Mouse (Mus musculus): ENCODE data around the gene Tstd2.

Gene Tstd2

DNA sequence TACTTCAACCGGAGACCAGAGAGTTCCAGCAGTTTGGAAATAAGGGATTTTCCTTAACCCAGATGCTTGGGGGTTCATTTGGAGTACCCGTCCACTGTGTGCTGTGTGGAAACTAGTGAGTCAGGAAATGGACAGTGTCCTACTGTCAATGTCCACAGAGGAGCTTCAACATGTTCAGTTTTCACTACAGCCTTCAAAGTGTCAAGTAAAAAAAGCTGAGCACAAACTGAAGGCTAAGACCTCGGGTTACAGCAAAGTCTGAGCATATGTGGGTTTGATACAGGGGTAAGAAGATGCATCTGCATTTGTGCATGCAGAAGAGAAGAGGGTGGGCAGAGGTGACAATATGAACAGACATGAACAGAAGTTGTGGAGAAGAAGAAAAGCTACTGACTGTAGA, 17.7 kb downstream of the Tstd2 start:
- no peak for DNase-seq (ENCODE audit: low read depth in 2 of 2, low spot score in 2 of 2)

DNA sequence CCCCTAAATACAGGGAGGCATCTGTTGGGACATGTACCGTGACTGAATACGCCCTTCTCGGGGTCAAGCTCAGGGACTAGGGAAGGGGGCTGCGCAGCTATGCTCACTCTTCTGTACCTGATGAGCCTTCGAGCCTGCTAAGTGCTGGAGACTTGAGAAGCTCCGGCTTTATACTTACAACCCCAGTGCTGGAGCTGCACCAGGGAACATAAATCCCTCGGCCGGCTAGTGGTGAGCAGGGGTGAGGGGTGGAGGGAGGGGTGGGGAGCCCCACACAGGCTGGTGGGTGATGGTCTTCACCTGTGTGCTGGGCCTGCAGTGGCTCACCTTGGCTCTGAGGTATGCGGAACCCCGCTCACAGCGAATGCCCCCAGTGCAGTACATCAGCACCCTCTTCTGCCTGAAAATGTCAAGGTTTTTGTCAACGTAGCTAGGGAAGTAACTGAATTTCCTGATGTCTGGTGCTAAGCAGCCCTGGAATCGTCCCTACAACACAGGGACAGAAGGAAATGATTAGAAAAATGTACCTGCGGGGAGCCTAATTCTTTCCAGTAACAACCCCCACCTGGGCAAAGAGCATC, 18.9 kb downstream of the Tstd2 start:
- no peak for DNase-seq (ENCODE audit: low read depth in 2 of 2, low spot score in 2 of 2)

DNA sequence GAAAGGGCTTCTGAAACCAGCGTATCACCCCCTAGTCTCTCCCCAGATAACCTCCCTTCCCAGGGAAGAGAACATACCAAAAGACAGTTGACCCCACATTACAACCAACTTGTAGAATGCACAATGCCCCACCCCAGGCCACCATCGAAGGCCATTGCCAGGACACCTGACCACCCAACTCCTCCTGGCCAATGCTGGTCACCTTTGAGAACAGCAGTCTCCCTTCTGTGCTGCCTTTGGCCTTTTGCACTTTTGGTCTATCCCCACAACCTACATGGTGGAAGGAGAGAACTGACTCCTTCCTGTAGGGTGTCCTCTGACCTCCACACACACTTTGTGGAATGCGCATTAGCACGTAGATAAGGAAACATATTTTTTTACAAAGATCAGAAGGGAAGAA, 21.0 kb downstream of the Tstd2 start:
- DNase-seq (ENCODE audit: low read depth in 2 of 2, low spot score in 2 of 2) = no peak

DNA sequence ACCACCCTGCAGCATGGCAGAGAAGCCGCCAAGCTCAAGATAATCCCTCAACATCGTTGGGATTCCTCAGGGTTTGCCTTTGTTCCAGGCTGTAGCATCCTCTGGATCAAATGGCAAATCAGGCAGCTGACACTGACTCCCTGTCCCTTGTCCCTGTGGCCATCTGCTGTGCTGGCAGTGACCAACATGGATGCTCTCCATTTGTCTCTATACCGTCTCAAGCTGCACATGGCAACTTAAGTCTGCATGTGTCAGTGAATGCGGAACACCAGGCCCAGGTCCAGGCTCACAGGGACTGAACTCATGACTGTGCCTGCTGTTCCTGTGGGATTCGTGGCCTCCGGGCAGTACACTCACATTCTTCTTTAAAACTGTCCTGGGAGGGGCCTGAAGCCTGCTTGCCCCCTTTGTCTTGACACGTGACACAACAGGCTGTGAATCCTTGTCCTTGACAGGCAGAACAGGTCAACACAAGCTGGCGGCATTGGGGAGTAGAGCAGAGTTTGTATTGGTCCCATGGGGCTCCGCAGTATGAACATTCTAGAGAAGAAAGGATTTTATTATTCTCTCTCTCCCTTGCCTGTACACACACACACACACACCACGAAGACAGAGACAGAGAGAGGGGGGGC, 21.8 kb downstream of the Tstd2 start:
- no peak for DNase-seq (ENCODE audit: low read depth in 2 of 2, low spot score in 2 of 2)

DNA sequence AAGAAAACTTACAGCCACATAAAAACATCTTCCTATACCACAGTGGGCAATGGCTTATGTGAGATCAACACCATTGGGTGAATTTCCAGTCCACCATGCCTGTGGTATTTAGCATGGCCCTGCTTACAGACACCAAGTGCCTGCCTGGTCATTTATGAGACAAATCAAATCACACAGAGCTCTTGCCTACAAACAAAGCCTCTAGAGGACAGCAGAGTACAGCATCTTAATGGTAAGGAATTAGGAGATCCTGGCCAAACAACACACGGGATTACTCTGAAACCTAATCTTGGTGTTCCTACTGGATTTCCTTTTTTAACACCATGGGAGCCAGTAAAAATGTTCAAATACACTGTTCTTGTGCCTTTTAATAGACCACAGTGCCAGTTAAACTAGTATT, 23.2 kb downstream of the Tstd2 start:
- no peak for DNase-seq (ENCODE audit: low read depth in 2 of 2, low spot score in 2 of 2)

DNA sequence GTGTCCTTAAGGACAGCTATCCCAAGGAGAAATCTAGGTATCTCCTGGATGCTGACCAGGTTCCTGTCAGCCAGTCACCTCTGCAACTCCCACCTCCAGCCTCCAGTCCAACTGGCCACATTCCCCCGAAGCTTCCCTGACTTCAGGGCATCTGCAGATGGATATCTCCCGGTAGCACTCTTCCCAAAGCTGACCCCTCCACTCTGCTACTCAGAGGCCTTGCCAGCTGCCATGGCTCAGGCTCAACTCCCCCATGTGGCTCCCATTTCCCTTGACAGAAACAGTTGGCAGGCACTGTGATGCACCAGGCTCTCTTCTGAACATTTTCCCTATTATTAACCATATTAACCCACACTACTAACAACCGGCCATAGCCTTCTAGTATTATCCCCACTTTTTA, 27.1 kb downstream of the Tstd2 start:
- no peak for DNase-seq (ENCODE audit: low read depth in 2 of 2, low spot score in 2 of 2)

DNA sequence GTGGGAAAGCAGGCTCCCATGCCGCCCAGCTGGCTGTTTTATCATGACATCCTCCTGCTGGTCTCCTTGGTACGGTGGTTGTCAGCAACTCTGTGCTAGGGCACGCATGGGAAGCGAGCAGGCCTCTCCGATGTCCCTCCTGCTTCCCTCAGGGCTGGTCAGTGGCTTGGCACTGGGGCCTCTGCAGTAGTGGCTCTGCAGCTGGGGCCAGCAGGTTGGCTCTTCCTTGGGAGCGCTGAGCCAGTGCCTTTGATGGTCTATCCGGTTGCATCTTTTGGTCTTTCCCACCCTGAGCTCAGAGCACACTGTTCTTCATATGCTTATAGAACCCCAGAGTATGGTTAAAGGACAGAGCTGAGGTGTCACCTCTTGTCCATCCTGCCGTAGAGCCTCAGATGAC, 28.4 kb downstream of the Tstd2 start:
- DNase-seq (ENCODE audit: low read depth in 2 of 2, low spot score in 2 of 2) = no peak

DNA sequence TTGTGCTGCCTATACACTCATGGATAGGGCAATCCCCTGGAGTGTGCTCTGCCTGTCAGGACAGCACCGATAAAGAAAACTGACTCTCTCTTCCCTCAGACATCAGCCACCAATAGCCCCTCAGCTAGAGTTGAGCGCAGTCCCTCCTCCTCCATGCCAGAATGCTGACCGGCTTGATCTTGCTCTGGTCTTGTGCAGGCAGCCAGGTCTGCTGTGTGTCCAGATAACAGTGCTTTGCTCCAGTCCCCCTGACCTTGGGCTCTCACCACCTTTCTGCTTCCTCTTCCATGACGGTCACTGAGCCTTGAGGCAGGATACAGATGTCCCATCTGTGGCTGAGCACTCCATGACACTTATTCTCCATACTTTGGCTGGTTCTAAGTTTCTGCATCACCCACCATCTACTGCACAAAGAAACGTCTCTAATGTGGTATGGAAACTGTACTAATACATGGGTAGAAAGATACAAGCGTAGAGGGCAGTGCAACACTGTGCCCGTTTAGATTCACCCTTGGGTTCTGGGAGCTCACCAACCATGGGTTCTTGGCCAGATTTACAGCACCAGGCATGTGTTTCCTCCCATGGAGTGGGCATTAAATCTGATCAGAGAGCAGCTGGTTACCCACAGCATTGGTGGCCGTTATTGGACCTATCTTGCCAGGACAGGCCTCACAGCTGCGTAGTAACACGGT, 36.3 kb downstream of the Tstd2 start:
- DNase-seq (ENCODE audit: low read depth in 2 of 2, low spot score in 2 of 2) = no peak

DNA sequence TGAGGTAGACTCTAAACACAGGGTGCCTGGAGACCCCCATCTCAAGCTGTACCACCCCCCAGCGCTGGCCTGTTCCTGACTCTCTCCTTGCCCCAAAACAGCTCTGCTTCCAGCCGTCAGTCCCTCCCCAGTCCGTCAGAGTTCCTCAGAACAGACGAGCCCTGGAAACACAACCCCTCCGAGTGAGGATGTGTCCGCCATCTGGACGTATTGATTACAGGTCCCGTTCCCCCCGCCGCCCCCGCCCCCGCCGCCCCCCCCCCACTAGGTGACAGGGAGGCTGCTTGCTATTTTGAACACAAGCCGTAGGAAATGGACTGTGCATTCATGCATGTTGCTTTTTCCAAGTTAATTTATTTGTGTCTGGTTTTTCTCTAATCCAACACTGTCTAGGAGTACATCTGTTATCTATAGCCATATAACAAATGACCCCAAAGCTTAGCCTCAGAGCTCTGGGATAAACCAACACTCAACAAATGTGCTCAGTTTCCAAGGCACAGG, 37.2 kb downstream of the Tstd2 start:
- no peak for DNase-seq (ENCODE audit: low read depth in 2 of 2, low spot score in 2 of 2)

DNA sequence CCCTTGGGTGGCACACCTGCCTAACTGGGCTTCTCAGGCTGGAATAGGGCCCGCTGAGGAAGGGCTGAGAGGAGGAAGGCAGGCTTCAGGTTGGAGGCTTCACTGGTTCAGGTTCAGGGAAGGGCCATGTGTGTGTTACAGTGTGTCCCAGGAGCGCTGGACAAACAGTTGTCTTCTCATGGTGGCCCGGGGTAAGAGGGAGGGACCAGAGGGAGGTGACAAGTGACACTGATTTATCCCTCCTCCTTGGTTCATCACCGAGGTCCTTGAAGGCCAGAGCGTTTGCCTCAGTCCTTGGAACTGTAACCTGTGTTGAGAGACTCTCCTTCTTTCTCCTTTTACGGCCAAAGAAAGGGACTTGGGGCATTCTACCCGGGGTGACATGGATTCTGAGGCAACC, 38.0 kb downstream of the Tstd2 start:
- DNase-seq (ENCODE audit: low read depth in 2 of 2, low spot score in 2 of 2) = no peak

DNA sequence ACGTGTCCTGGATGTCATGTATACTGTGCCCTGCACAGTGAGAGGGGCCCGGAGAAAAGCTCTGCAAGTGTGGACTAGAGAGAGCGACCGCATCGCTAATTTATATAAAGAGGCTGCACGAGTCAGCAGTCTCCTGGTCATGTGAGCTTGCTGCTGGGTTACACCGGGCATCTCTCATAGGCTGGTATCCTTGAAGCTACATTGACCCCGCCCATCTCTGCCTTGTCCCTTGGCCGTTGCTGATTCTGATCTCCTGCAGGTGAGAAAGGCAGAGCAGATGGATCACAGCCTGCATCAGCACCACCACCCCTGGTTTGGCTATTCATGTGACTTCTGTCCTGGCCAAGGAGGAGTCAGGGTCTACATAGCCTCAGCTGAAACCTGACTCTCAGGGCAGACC, 39.4 kb downstream of the Tstd2 start:
- DNase-seq (ENCODE audit: low read depth in 2 of 2, low spot score in 2 of 2) = no peak

DNA sequence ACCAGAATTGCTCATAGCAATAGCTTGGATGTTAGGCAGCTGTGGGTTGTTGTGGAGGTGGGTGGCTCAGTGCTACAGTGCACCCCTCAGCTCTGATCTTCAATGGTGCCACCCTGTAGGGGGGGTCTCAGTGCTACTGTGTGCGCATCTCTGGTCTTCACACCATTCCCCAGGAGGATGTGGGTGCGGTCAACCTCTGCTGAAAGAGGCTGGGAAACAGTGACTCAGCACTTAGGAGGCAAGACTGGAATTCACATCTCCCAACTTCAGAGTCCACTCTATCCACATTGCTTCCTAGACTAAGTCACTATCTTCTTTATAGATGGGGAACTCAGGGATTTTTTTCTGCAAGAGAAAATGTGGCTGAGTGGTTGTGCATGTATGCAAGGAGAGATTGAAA, 40.9 kb downstream of the Tstd2 start:
- no peak for DNase-seq (ENCODE audit: low read depth in 2 of 2, low spot score in 2 of 2)

DNA sequence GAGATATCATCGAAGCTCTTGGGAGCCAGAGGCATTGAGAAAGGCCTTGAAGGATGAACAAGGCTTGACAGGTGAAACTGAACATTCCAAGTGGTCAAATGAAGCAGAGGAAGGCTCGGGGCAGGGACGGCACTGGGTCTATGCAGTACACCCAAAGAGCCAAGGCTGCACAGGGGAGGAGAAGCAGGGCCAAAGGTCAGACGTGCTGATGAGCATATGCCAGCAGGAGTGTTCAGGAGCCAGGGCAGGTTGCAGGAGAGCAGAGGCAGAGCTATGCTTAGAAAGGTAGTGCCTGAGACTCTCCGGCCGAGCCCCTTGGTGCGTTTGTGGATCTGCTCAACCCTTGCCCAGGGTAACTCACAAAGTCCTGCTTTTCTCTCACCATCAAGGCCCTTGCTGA, 41.9 kb downstream of the Tstd2 start:
- DNase-seq (ENCODE audit: low read depth in 2 of 2, low spot score in 2 of 2) = no peak

DNA sequence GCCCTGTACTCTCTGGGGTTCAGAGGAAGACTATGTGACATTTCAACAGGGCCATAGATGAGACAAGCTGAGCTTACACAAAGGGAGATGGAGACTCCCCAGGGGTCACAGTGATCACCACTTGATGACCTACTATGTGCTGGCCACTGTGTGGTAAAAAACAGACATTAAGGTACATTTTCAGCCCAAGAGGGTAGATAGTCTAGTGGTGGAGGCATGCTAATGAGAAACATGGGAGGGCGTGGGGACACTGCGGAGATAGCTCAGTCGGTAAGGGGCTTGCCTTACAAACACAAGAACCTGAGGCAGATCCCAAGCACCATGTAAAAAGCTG, 42.7 kb downstream of the Tstd2 start:
- DNase-seq (ENCODE audit: low read depth in 2 of 2, low spot score in 2 of 2) = no peak

DNA sequence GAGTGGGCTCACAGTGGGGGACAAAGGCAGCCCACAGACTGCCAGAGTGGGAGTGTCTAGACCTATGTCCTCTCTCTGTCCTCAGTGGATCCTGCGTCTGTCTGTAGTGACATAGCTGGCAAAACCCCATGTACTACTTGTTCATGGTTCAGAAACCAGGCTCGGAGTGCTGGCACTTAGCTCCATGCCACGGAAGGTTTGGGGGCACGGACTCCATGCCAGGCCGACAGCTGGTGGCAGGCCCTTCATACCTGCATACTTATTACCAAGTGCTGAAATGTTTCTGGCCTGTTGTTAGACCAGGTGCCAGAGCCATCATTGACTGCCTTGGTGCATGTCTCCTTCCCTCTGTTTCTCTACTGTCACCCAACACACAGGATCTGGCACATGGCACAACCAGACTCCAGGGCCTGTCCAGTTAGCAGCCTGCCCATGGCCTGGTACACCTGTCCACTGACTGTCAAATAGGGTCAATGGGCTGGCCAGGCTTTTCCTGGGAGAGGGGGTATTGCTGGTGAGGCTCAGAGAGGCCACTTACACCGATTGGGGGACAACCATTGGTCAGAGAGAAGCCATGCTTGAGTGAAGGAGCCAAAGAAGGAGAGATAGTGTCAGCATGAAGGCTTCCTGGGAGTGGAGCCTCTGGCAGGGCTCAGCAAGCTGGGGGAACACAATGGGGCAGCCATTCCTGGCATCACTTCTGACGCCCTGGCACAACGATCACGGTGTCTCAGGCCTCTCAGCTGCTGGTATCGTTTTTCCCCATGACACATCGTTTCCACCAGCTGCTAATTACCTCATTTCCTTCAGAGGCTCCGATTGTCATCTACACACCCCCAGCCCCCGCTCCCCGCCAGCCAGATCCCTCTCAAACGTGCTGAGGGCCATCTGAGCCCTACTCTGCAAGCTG, 43.3 kb downstream of the Tstd2 start:
- DNase-seq (ENCODE audit: low read depth in 2 of 2, low spot score in 2 of 2) = no peak

DNA sequence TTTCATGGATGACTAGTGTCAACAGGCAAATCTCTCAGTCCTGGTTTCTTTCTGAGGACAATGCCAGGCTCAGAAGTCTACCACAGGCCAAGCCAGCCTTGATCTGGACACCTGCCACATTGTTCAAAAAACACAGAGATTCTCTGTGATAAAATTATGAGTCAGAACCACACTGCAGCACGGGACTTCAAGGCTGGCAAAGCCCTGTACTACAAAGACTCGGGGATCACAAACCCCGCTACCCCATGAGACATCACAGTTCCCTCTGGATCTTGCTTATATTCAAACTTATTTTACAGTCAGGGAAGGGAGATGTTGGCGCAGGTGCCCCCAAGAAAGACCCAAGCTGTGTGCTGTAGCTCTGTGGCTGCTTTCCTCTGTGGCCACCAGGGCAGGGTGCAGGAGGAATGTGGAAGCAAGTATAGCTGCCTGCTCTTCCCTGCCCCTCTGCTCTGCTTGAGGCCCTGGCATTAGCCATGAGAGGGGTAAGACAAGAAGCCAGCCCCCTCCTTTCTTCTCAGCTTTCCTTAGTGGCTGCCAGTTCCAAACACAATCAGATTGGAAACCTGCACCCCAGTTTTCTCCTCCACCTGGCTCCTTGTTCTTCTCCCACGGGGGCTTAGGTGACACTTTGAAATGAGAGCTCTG, 45.9 kb downstream of the Tstd2 start:
- no peak for DNase-seq (ENCODE audit: low read depth in 2 of 2, low spot score in 2 of 2)

DNA sequence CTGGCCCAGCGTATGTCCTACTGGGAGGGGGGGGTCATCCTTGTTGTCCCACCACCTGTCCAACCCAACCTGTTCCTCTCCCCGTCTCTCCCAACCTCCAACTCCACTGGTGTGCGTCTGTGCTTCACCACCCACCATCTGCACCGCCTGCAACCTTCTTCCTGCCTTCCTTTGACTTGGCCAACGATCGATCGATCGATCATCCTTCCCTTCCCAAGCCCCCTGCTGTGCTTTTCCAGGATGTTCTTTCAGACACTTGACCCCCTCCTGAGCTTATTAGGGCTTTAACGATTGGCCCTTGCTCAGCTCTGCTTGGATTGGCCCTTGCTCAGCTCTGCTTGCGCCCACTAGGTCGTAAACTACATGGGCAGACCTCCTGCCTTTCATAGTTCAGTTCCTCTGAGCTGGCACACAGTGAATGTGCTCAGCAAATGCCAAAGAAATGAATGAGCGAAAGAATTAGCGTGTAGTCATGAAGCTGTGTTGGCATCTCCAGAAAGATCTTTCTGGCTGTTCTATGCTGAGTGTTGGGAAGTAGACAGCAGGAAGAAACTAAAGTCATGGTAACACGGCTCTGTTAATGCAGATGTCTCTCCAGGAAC, 48.9 kb downstream of the Tstd2 start:
- no peak for DNase-seq (ENCODE audit: low read depth in 2 of 2, low spot score in 2 of 2)

DNA sequence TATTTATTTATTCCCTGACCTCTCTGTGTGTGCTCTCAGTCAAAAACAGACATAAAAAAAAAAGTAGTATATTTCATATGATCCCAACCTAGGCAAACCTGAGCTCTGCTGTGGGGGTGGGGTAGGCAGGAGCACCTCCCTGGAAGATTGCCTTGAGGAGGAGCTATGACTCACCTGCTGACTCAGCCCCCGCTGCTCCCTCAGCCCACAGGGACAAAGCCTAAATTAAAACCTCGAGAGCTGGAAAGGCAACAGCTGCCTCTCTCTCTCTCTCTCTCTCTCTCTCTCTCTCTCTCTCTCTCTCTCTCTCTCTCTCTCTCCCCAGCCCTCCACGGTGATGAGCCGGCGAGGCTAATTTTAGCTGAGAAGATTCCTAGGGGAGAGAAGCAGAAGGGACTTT, 50.6 kb downstream of the Tstd2 start:
- no peak for DNase-seq (ENCODE audit: low read depth in 2 of 2, low spot score in 2 of 2)

DNA sequence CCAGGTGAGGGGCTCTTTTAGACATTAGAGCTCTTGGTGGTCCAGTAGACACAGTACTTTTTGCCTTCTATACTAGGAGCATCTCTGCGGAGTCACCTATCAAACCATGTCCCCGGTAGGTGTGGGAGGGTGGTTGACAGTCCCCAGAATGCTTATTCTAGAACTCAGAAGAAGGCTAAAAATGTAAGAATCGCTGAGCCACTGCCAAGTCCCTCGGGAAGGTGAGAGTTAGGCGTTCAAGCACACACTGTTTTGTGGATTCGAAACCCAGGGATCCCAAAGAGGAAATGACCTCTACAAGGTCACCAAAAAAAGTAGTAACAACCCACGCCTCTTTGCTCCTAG, 51.1 kb downstream of the Tstd2 start:
- no peak for DNase-seq (ENCODE audit: low read depth in 2 of 2, low spot score in 2 of 2)

DNA sequence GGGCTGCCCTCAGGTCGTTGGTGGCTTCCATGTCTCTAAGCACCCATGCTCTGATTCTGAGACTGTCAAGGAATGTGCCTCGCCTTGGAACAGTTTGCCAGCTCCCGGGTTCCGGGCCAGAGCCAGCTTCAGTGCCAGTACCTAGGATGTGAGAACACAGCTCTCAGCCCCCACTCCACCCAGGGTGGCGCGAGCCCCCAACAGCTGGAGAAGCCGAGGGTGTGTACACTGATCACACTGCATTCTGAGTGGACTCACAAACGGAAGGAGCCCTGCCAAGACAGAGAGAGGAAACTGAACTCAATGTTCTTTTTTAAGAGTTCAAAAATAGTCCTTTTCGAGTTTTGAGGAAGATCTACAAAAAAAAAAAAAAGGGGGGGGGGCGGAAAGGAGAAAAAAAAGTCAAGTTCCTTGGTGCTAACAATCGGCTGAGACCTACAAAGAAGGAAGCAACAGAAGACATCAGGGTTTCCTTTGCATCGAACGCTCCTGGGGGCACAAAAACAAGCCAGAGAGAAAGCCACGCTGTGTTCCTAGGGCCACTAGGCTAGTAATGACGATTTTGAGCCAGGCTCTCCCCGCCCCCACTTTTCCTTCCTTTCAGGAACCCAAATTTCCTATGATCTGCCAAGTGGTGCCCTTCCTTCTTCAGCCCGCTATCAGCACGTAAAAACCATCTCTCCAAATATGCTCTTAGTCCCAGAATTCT, 51.6 kb downstream of the Tstd2 start:
- DNase-seq (ENCODE audit: low read depth in 2 of 2, low spot score in 2 of 2) = no peak

Measured in CD8-positive naive resting alpha-beta T cell, adult 2 months (primary cell).